In the genomic region with DNA sequence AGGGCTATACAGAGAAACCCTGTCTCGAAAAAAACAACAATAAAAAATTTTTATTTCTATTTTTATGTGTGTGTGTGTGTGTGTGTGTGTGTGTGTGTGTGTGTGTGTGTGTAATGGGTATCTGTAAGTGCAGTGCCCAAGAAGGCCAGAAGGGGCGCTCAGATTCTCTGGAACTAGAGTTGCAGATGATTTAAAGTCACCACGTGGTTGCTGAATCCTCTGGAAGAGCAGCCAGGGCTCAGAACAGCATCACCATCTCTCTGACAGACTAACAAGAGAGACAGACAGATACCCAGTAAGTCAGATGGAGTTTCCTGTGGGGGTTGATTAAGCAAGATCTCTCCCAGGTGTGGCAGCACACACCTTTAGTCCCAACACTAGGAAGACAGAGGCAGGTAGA, we compare ENCODE assay signal across 10 mouse cellular contexts. TPM values are rescaled to one million over a fixed set of nuclear protein-coding genes. Genes with fewer than 3 reads are reported as not detected.
DNase-seq lines count a peak whose midpoint lies in the region; ATAC-seq and TF ChIP-seq lines count a peak whose summit lies in the region.
"Had no signal": no experiment of that assay in that cellular context is flagged by ENCODE, and none has a peak within 500 bp of the region (broad histone marks: within the 10 kb centered on the region; RNA-seq: fewer than 3 reads in every experiment).

No protein-coding gene starts in this region.

- 49% methylated on average over 3 of the region's 3 CpGs for WGBS in stomach, postnatal 0 days

- H3K4me1 ChIP-seq in stomach, postnatal 0 days (replicated peaks; ENCODE audit: control insufficient read depth, insufficient read depth) = 0 out of 2 replicates have a peak, but pooled peaks cover 2% of the 10 kb centered on the region

- TF ChIP-seq CTCF in stomach, postnatal 0 days (IDR thresholded peaks at IDR 0.05; ENCODE audit: low read depth) = peak; percentile 29

- no peak overlapping the region for H3K4me3 ChIP-seq in stomach, postnatal 0 days (ENCODE audit: low read depth, low read length)

- no peaks in the 10 kb centered on the region for H3K27me3 ChIP-seq in stomach, postnatal 0 days (ENCODE audit: control insufficient read depth, insufficient read depth, low read length)

- no peaks in the 10 kb centered on the region for H3K36me3 ChIP-seq in stomach, postnatal 0 days (ENCODE audit: control insufficient read depth, insufficient read depth, low read length)
- H3K36me3 ChIP-seq: embryonic facial prominence, embryonic 10.5 days had no signal

- TF ChIP-seq EP300 in stomach, postnatal 0 days (optimal IDR thresholded peaks at IDR 0.05) = no peak

- no peaks in the 10 kb centered on the region for H3K9me3 ChIP-seq in stomach, postnatal 0 days (ENCODE audit: control insufficient read depth, low read length)

- no peak for ATAC-seq in stomach, postnatal 0 days (ENCODE audit: low FRiP score, low TSS enrichment)

- H3K4me2 ChIP-seq in stomach, postnatal 0 days (replicated peaks; ENCODE audit: low read depth) = no peak overlapping the region

- H3K27ac ChIP-seq in stomach, postnatal 0 days (replicated peaks) = no peak overlapping the region
- H3K27ac ChIP-seq: embryonic facial prominence, embryonic 10.5 days; heart, adult 2 months had no signal

- no peak overlapping the region for H3K9ac ChIP-seq in stomach, postnatal 0 days (ENCODE audit: low read length)

- peak; percentile 39 for DNase-seq in kidney, postnatal 10 days
- DNase-seq in kidney, adult 8-10 months = no peak
- peak; percentile 30 for DNase-seq in thymus, postnatal 0 days (ENCODE audit: low spot score)
- DNase-seq in thymus, postnatal 25 days = no peak
- peak; percentile 52 for DNase-seq in MEL-GATA-1-ER (ENCODE audit: extremely low read depth, low read depth)
- DNase-seq in stomach, postnatal 0 days (ENCODE audit: low spot score) = no peak
- DNase-seq in spleen, postnatal 4 days (ENCODE audit: low spot score in 2 of 2) = no peak

RNA-seq across cellular contexts. Expression of gene Keap1, which starts 19.3 kb away (rescaled TPM):
- polyA plus RNA-seq in thymus, postnatal 0 days (2015; fragmentation: Nextera tagmentation; extraction: Ambion mirVana) = 61.2 and 64.2 TPM in 2 replicates
- polyA plus RNA-seq in stomach, postnatal 0 days (2015; fragmentation: Nextera tagmentation; extraction: Ambion mirVana) = 37.2 and 40.8 TPM in 2 replicates

RNA-seq across cellular contexts. Expression of gene S1pr5, which starts 28.4 kb away (rescaled TPM):
- 0.09 TPM in 1 of 2 replicates, not detected in the other for polyA plus RNA-seq in thymus, postnatal 0 days (2015; fragmentation: Nextera tagmentation; extraction: Ambion mirVana)
- 4.7 and 5.0 TPM in 2 replicates for polyA plus RNA-seq in stomach, postnatal 0 days (2015; fragmentation: Nextera tagmentation; extraction: Ambion mirVana)
- polyA plus RNA-seq: intestine, postnatal 0 days had no signal

RNA-seq across cellular contexts. Expression of gene Atg4d, which starts 45.3 kb away (rescaled TPM):
- polyA plus RNA-seq in thymus, postnatal 0 days (2015; fragmentation: Nextera tagmentation; extraction: Ambion mirVana) = 49.2 and 56.2 TPM in 2 replicates
- 38.6 and 41.7 TPM in 2 replicates for polyA plus RNA-seq in stomach, postnatal 0 days (2015; fragmentation: Nextera tagmentation; extraction: Ambion mirVana)

RNA-seq across cellular contexts. Expression of gene Pde4a, which starts 54.3 kb away (rescaled TPM):
- 0.95 and 1.0 TPM in 2 replicates for polyA plus RNA-seq in thymus, postnatal 0 days (2015; fragmentation: Nextera tagmentation; extraction: Ambion mirVana)
- polyA plus RNA-seq in stomach, postnatal 0 days (2015; fragmentation: Nextera tagmentation; extraction: Ambion mirVana) = 2.5 and 3.0 TPM in 2 replicates

Comparison
In these comparisons a context has a peak if more than half of its experiments do, and no peak if none do; other contexts are left out.
1. DNase-seq: peak in kidney, postnatal 10 days (single experiment), thymus, postnatal 0 days (single experiment) and MEL-GATA-1-ER (single experiment); none in kidney, adult 8-10 months (0 of 2), thymus, postnatal 25 days (single experiment), stomach, postnatal 0 days (single experiment) and spleen, postnatal 4 days (0 of 2).